Mouse (Mus musculus) kidney, adult 2 months (tissue): Measurements from ENCODE around the gene Comtd1.

ENCODE experiments used
- CTCF ChIP-seq: fragments of 200-500 bp; conservative IDR thresholded peaks from 2 replicates; pipeline ENCODE4 v1.5.1; 2011; ENCODE audit warnings: low read depth, mild to moderate bottlenecking, control low read depth, low read length, moderate library complexity, mixed read lengths; ENCODE audit not compliant: insufficient read depth, insufficient read length
- POLR2A ChIP-seq: fragments of 200-500 bp; IDR thresholded peaks from one replicate; pipeline ENCODE4 v1.6.1; 2011; ENCODE audit warnings: low read depth, low read length, control low read depth

DNA sequence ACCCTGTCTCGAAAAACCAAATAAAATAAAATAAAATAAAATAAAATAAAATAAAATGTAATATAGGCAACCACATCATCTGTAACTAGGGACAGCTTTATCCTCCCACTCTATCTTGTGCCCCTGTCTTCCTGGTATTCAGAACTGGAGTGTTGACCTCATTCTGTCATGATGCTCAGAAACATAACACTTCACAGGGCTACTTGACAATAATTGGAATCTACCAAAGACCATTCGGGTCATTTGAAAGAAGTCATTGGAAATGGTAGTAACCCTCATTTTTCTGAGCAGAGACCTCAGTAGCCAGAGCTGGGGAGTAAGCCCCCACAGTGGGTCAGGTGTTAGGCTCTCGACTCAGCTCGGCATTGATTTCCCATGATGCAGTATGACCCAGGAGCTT, 34.2 kb downstream of the Comtd1 start:
- TF ChIP-seq CTCF (no peak), POLR2A (no peak)
